In genomic region chr12:106173211-106173610, GRCm38 (mm10) we compare ENCODE assay signal across 15 mouse cellular contexts.
DNase-seq lines count a peak whose midpoint lies in the region; ATAC-seq lines count a peak whose summit lies in the region.
"Had no signal": no experiment of that assay in that cellular context is flagged by ENCODE, and none has a peak within 500 bp of the region (broad histone marks: within the 10 kb centered on the region; RNA-seq: fewer than 3 reads in every experiment).

No protein-coding gene starts in this region.

- no peak overlapping the region for H3K9ac ChIP-seq in midbrain, embryonic 12.5 days (replicated peaks)
- H3K9ac ChIP-seq: lung, embryonic 15.5 days had no signal

- DNase-seq in embryo, embryonic 10.5 days (ENCODE audit: low spot score), result peak; percentile 9
- no peak for DNase-seq in embryo, embryonic 10 days (ENCODE audit: low spot score)
- DNase-seq in hindbrain, embryonic 10.5 days (ENCODE audit: low spot score), result no peak
- peak; percentile 86 for DNase-seq in retina, postnatal 1 day
- DNase-seq in cerebellum, adult 18-20 months, result no peak
- no peak for DNase-seq in layer of hippocampus, adult 9-10 months (ENCODE audit: low spot score)
- no peak for DNase-seq in spleen, adult 12 weeks (ENCODE audit: low spot score)
- DNase-seq: cerebellum, adult 9-10 months; gastrocnemius, postnatal 25 days; kidney, adult 8-10 months; thymus, adult 2 months had no signal

- no peak for ATAC-seq in midbrain, embryonic 12.5 days (ENCODE audit: low FRiP score, low read depth)

- H3K4me2 ChIP-seq in midbrain, embryonic 12.5 days (replicated peaks), result peak overlapping the region; percentile 74

- peak overlapping the region; percentile 59 for H3K4me3 ChIP-seq in hindbrain, embryonic 10.5 days
- no peak overlapping the region for H3K4me3 ChIP-seq in midbrain, embryonic 12.5 days

- H3K27me3 ChIP-seq in hindbrain, embryonic 10.5 days (ENCODE audit: insufficient read depth, poor library complexity, severe bottlenecking), result peaks cover 43% of the 10 kb centered on the region
- peaks cover 22% of the 10 kb centered on the region for H3K27me3 ChIP-seq in midbrain, embryonic 12.5 days
- H3K27me3 ChIP-seq: CH12.LX had no signal

- WGBS in hindbrain, embryonic 10.5 days, result 30% methylated on average over 8 of the region's 8 CpGs
- WGBS in midbrain, embryonic 12.5 days, result 20% methylated on average over 8 of the region's 8 CpGs

- H3K4me1 ChIP-seq in hindbrain, embryonic 10.5 days (replicated peaks), result peaks cover 47% of the 10 kb centered on the region
- peaks cover 29% of the 10 kb centered on the region for H3K4me1 ChIP-seq in midbrain, embryonic 12.5 days

- H3K27ac ChIP-seq in hindbrain, embryonic 10.5 days, result peak overlapping the region; percentile 78; the same call in 1 of the 2 replicates
- 0 out of 2 replicates have a peak overlapping the region, but pooled peaks have one; percentile 3 for H3K27ac ChIP-seq in midbrain, embryonic 12.5 days (replicated peaks)
- H3K27ac ChIP-seq: heart, embryonic 13.5 days; lung, embryonic 15.5 days had no signal

- no peaks in the 10 kb centered on the region for H3K9me3 ChIP-seq in hindbrain, embryonic 10.5 days
- no peaks in the 10 kb centered on the region for H3K9me3 ChIP-seq in midbrain, embryonic 12.5 days
- H3K9me3 ChIP-seq: heart, embryonic 13.5 days; lung, embryonic 15.5 days had no signal

- H3K36me3 ChIP-seq in hindbrain, embryonic 10.5 days, result no peaks in the 10 kb centered on the region
- no peaks in the 10 kb centered on the region for H3K36me3 ChIP-seq in midbrain, embryonic 12.5 days
- H3K36me3 ChIP-seq: heart, embryonic 13.5 days; lung, embryonic 15.5 days had no signal

Comparison
In these comparisons a context has a peak if more than half of its experiments do, and no peak if none do; other contexts are left out.
1. DNase-seq: peak in embryo, embryonic 10.5 days (single experiment) and retina, postnatal 1 day (single experiment); none in embryo, embryonic 10 days (single experiment), hindbrain, embryonic 10.5 days (single experiment), cerebellum, adult 18-20 months (0 of 2), layer of hippocampus, adult 9-10 months (single experiment) and spleen, adult 12 weeks (single experiment).